Mouse (Mus musculus): ENCODE measurements around the gene Pxk. TPM values are rescaled to one million over a fixed set of nuclear protein-coding genes. Genes with fewer than 3 reads are reported as not detected.

The Pxk gene
- polyA plus RNA-seq, 1 experiment from 2014 or later, result 62.0 TPM

GRCm38 (mm10) chr14:8082949-8083348 lies 15.1 kb upstream of the Pxk start:
- H3K36me3 ChIP-seq (ENCODE audit: control insufficient read depth, insufficient read depth), result peaks cover 38% of the 10 kb centered on the region
- no peak overlapping the region for H3K4me3 ChIP-seq (ENCODE audit: low read depth, low read length)
- no peaks in the 10 kb centered on the region for H3K9me3 ChIP-seq (ENCODE audit: control insufficient read depth)
- TF ChIP-seq CTCF (IDR thresholded peaks at IDR 0.05; ENCODE audit: low read depth), result no peak
- WGBS, result 97% methylated on average over 1 of the region's 1 CpGs
- no peak for ATAC-seq
- no peak overlapping the region for H3K4me2 ChIP-seq (replicated peaks; ENCODE audit: low read depth)
- H3K27ac ChIP-seq (ENCODE audit: low read depth, low read length), result no peak overlapping the region
- H3K9ac ChIP-seq (ENCODE audit: low read depth, low read length), result no peak overlapping the region
- no peaks in the 10 kb centered on the region for H3K27me3 ChIP-seq (replicated peaks; ENCODE audit: control insufficient read depth, insufficient read depth, low read length)
- 0 out of 2 replicates have a peak, but pooled peaks cover 7% of the 10 kb centered on the region for H3K4me1 ChIP-seq (replicated peaks; ENCODE audit: control insufficient read depth, insufficient read depth, low read length)

GRCm38 (mm10) chr14:8089016-8089415 lies 9.0 kb upstream of the Pxk start:
- no peak overlapping the region for H3K9ac ChIP-seq (ENCODE audit: low read depth, low read length)
- H3K4me3 ChIP-seq (ENCODE audit: low read depth, low read length), result no peak overlapping the region
- TF ChIP-seq CTCF (IDR thresholded peaks at IDR 0.05; ENCODE audit: low read depth), result no peak
- H3K27ac ChIP-seq (ENCODE audit: low read depth, low read length), result no peak overlapping the region
- ATAC-seq, result no peak
- 76% methylated on average over 2 of the region's 2 CpGs for WGBS
- H3K9me3 ChIP-seq (ENCODE audit: control insufficient read depth), result no peaks in the 10 kb centered on the region
- no peak overlapping the region for H3K4me2 ChIP-seq (replicated peaks; ENCODE audit: low read depth)
- H3K36me3 ChIP-seq (ENCODE audit: control insufficient read depth, insufficient read depth), result peaks cover 62% of the 10 kb centered on the region
- H3K4me1 ChIP-seq (replicated peaks; ENCODE audit: control insufficient read depth, insufficient read depth, low read length), result no peaks in the 10 kb centered on the region; the same call in 1 of the 2 replicates
- no peaks in the 10 kb centered on the region for H3K27me3 ChIP-seq (replicated peaks; ENCODE audit: control insufficient read depth, insufficient read depth, low read length)

- no peaks in the 10 kb centered on the region for H3K9me3 ChIP-seq (ENCODE audit: control insufficient read depth)
- TF ChIP-seq CTCF (IDR thresholded peaks at IDR 0.05; ENCODE audit: low read depth), result peak; percentile 72
- no peak for ATAC-seq
- H3K4me2 ChIP-seq (replicated peaks; ENCODE audit: low read depth), result no peak overlapping the region
- 86% methylated on average over 2 of the region's 2 CpGs for WGBS
- H3K27me3 ChIP-seq (replicated peaks; ENCODE audit: control insufficient read depth, insufficient read depth, low read length), result no peaks in the 10 kb centered on the region
- H3K36me3 ChIP-seq (ENCODE audit: control insufficient read depth, insufficient read depth), result peaks cover 33% of the 10 kb centered on the region
- H3K27ac ChIP-seq (ENCODE audit: low read depth, low read length), result no peak overlapping the region
- H3K4me1 ChIP-seq (replicated peaks; ENCODE audit: control insufficient read depth, insufficient read depth, low read length), result peaks cover 4% of the 10 kb centered on the region; the same call in 1 of the 2 replicates
- no peak overlapping the region for H3K4me3 ChIP-seq (ENCODE audit: low read depth, low read length)
- no peak overlapping the region for H3K9ac ChIP-seq (ENCODE audit: low read depth, low read length)
These were observed 5.4 kb upstream of the Pxk start for GRCm38 (mm10) chr14:8092573-8092972.

- H3K9me3 ChIP-seq (ENCODE audit: control insufficient read depth), result no peaks in the 10 kb centered on the region
- ATAC-seq, result peak; percentile 40; the same call in 1 of the 2 replicates
- H3K36me3 ChIP-seq (ENCODE audit: control insufficient read depth, insufficient read depth), result peaks cover 28% of the 10 kb centered on the region
- H3K27me3 ChIP-seq (replicated peaks; ENCODE audit: control insufficient read depth, insufficient read depth, low read length), result no peaks in the 10 kb centered on the region
- TF ChIP-seq CTCF (IDR thresholded peaks at IDR 0.05; ENCODE audit: low read depth), result no peak
- no peak overlapping the region for H3K4me3 ChIP-seq (ENCODE audit: low read depth, low read length)
- peaks cover 4% of the 10 kb centered on the region; the same call in 1 of the 2 replicates for H3K4me1 ChIP-seq (replicated peaks; ENCODE audit: control insufficient read depth, insufficient read depth, low read length)
- 46% methylated on average over 5 of the region's 5 CpGs for WGBS
- no peak overlapping the region for H3K4me2 ChIP-seq (replicated peaks; ENCODE audit: low read depth)
- H3K9ac ChIP-seq (ENCODE audit: low read depth, low read length), result no peak overlapping the region
- peak overlapping the region; percentile 46; the same call in 1 of the 2 replicates for H3K27ac ChIP-seq (ENCODE audit: low read depth, low read length)
These were observed 4.6 kb upstream of the Pxk start for GRCm38 (mm10) chr14:8093427-8093826.

- Histone ChIP-seq H3K27ac (ENCODE audit: low read depth, low read length) (peak overlapping the region; percentile 77), H3K4me1 (replicated peaks; ENCODE audit: control insufficient read depth, insufficient read depth, low read length) (peaks cover 6% of the 10 kb centered on the region; the same call in 1 of the 2 replicates), H3K27me3 (replicated peaks; ENCODE audit: control insufficient read depth, insufficient read depth, low read length) (no peaks in the 10 kb centered on the region), H3K36me3 (ENCODE audit: control insufficient read depth, insufficient read depth) (peaks cover 14% of the 10 kb centered on the region), H3K9me3 (ENCODE audit: control insufficient read depth) (no peaks in the 10 kb centered on the region), H3K4me2 (replicated peaks; ENCODE audit: low read depth) (peak overlapping the region; percentile 44), H3K9ac (ENCODE audit: low read depth, low read length) (peak overlapping the region; percentile 46; the same call in 1 of the 2 replicates), H3K4me3 (ENCODE audit: low read depth, low read length) (no peak overlapping the region)
- 25% methylated on average over 3 of the region's 3 CpGs for WGBS
- no peak for TF ChIP-seq CTCF (IDR thresholded peaks at IDR 0.05; ENCODE audit: low read depth)
- no peak for ATAC-seq
These were observed 3.0 kb upstream of the Pxk start for GRCm38 (mm10) chr14:8094931-8095561.

GRCm38 (mm10) chr14:8095562-8095950 lies 2.5 kb upstream of the Pxk start:
- Histone ChIP-seq H3K27me3 (replicated peaks; ENCODE audit: control insufficient read depth, insufficient read depth, low read length) (no peaks in the 10 kb centered on the region), H3K36me3 (ENCODE audit: control insufficient read depth, insufficient read depth) (peaks cover 9% of the 10 kb centered on the region), H3K4me2 (replicated peaks; ENCODE audit: low read depth) (peak overlapping the region; percentile 44), H3K4me3 (ENCODE audit: low read depth, low read length) (peak overlapping the region; percentile 14; the same call in 1 of the 2 replicates), H3K27ac (ENCODE audit: low read depth, low read length) (peak overlapping the region; percentile 77), H3K9ac (ENCODE audit: low read depth, low read length) (peak overlapping the region; percentile 46; the same call in 1 of the 2 replicates), H3K9me3 (ENCODE audit: control insufficient read depth) (no peaks in the 10 kb centered on the region), H3K4me1 (replicated peaks; ENCODE audit: control insufficient read depth, insufficient read depth, low read length) (peaks cover 8% of the 10 kb centered on the region; the same call in 1 of the 2 replicates)
- 18% methylated on average over 7 of the region's 7 CpGs for WGBS
- no peak for TF ChIP-seq CTCF (IDR thresholded peaks at IDR 0.05; ENCODE audit: low read depth)
- no peak for ATAC-seq

Measured in intestine, postnatal 0 days (tissue).